Mouse (Mus musculus) limb, embryonic 14.5 days (tissue): ENCODE data around the gene Sgcb. TPM values are rescaled to one million over a fixed set of nuclear protein-coding genes. Genes with fewer than 3 reads are reported as not detected.
A peak's percentile ranks its signal among the peaks of the same experiment; 100 is the strongest.

ENCODE experiments used
- ATAC-seq: fragments of 200-750 bp; cut with Nextera tagmentation; 2 replicates; pipeline ENCODE4 v1.8.0; 2017; ENCODE audit warnings: low read depth, moderate number of reproducible peaks, moderate TSS enrichment; ENCODE audit not compliant: low FRiP score
- DNase-seq: peaks from one replicate; pipeline ENCODE4 v3.0.0-alpha.2; 2015; ENCODE audit warnings: low spot score
- H3K27ac ChIP-seq: fragments of 300-500 bp; sonication (generic); replicated peaks from 2 replicates; pipeline ENCODE4 v1.5.1; 2014; ENCODE audit warnings: low read depth, mild to moderate bottlenecking, low read length, moderate library complexity, mixed read lengths
- H3K27me3 ChIP-seq: fragments of 300-500 bp; sonication (generic); 2 replicates; pipeline ENCODE4 v1.6.1; 2014; ENCODE audit warnings: low read length, mixed read lengths; ENCODE audit not compliant: control insufficient read depth, insufficient read depth
- H3K36me3 ChIP-seq: fragments of 300-500 bp; sonication (generic); 2 replicates; pipeline ENCODE4 v1.6.1; 2014; ENCODE audit warnings: mild to moderate bottlenecking, low read length, moderate library complexity, mixed read lengths; ENCODE audit not compliant: control insufficient read depth, insufficient read depth
- H3K4me1 ChIP-seq: fragments of 300-500 bp; sonication (generic); 2 replicates; pipeline ENCODE4 v1.6.1; 2014; ENCODE audit warnings: antibody characterized with exemption, low read length, mixed read lengths; ENCODE audit not compliant: control insufficient read depth, insufficient read depth
- H3K4me2 ChIP-seq: fragments of 300-500 bp; sonication (generic); replicated peaks from 2 replicates; pipeline ENCODE4 v1.6.1; 2014; ENCODE audit warnings: low read depth, mild to moderate bottlenecking, low read length, moderate library complexity; ENCODE audit not compliant: severe bottlenecking
- H3K4me3 ChIP-seq: fragments of 300-500 bp; sonication (generic); replicated peaks from 2 replicates; pipeline ENCODE4 v1.5.1; 2014; ENCODE audit warnings: low read length
- H3K9ac ChIP-seq: fragments of 300-500 bp; sonication (generic); 2 replicates; pipeline ENCODE4 v1.6.1; 2014; ENCODE audit warnings: mild to moderate bottlenecking, low read depth, low read length, moderate library complexity; ENCODE audit not compliant: severe bottlenecking
- H3K9me3 ChIP-seq: fragments of 300-500 bp; sonication (generic); 2 replicates; pipeline ENCODE4 v1.6.1; 2016; ENCODE audit warnings: low read length; ENCODE audit not compliant: control insufficient read depth
- POLR2A ChIP-seq: fragments of 200-500 bp; IDR thresholded peaks from 2 replicates; pipeline ENCODE4 v1.8.0; 2012; ENCODE audit warnings: inconsistent platforms, mild to moderate bottlenecking, moderate library complexity, borderline replicate concordance; ENCODE audit not compliant: insufficient read depth, insufficient read length; ENCODE audit errors: extremely low read depth
- WGBS: fragments of 180-500 bp; shearing (Covaris S2); extraction: QIAGEN DNeasy Blood & Tissue Kit; methylation state at CpG from one replicate; pipeline ENCODE4 v1.1.7; 2014; 5-methylcytosine and 5-hydroxymethylcytosine counted together
- polyA plus RNA-seq, 2 experiments: library from polyadenylated mRNA; depleted of rRNA in 1 of 2; stranded (reverse) in 1 of 2; unstranded in 1 of 2; fragments of >200 nt; fragmentation: Nextera tagmentation in 1 of 2; extraction: Ambion mirVana in 1 of 2; gene quantifications; 2 replicates each; pipeline versions ENCODE4 v1.2.1 to v1.2.3; 2012 to 2014

Gene Sgcb
- polyA plus RNA-seq, 2 experiments = 38.6 to 49.7 TPM

GRCm38 (mm10) chr5:73688576-73688975, 41.0 kb upstream of the Sgcb start:
- ATAC-seq (no peak), DNase-seq (no peak)
- Histone ChIP-seq H3K9me3 (no peaks in the 10 kb centered on the region), H3K36me3 (no peaks in the 10 kb centered on the region), H3K9ac (no peak overlapping the region), H3K27me3 (no peaks in the 10 kb centered on the region), H3K27ac (peak overlapping the region; percentile 61; the same call in 1 of the 2 replicates), H3K4me1 (peaks cover 21% of the 10 kb centered on the region), H3K4me2 (no peak overlapping the region), H3K4me3 (no peak overlapping the region)
- no peak for TF ChIP-seq POLR2A
- WGBS = 88% methylated on average over 1 of the region's 1 CpGs

- Histone ChIP-seq H3K4me2 (no peak overlapping the region), H3K9me3 (no peaks in the 10 kb centered on the region), H3K4me1 (peaks cover 14% of the 10 kb centered on the region), H3K36me3 (no peaks in the 10 kb centered on the region), H3K4me3 (no peak overlapping the region), H3K9ac (no peak overlapping the region), H3K27me3 (no peaks in the 10 kb centered on the region), H3K27ac (no peak overlapping the region)
- TF ChIP-seq POLR2A = no peak
- WGBS = 17% methylated on average over 4 of the region's 4 CpGs
- ATAC-seq (no peak; the same call in 1 of the 2 replicates), DNase-seq (peak; percentile 85)
These were observed 38.6 kb upstream of the Sgcb start for GRCm38 (mm10) chr5:73686149-73686548.

- Histone ChIP-seq H3K4me2 (no peak overlapping the region), H3K4me1 (peaks cover 5% of the 10 kb centered on the region), H3K9ac (no peak overlapping the region), H3K27ac (no peak overlapping the region), H3K4me3 (no peak overlapping the region), H3K36me3 (no peaks in the 10 kb centered on the region), H3K27me3 (no peaks in the 10 kb centered on the region), H3K9me3 (no peaks in the 10 kb centered on the region)
- DNase-seq (no peak), ATAC-seq (no peak)
- no peak for TF ChIP-seq POLR2A
- 42% methylated on average over 9 of the region's 9 CpGs for WGBS
These were observed 36.3 kb upstream of the Sgcb start for GRCm38 (mm10) chr5:73683706-73684409.

- WGBS = 83% methylated on average over 6 of the region's 6 CpGs
- H3K9ac ChIP-seq = no peak overlapping the region
- H3K4me3 ChIP-seq = no peak overlapping the region
- H3K36me3 ChIP-seq = no peaks in the 10 kb centered on the region
- no peaks in the 10 kb centered on the region for H3K27me3 ChIP-seq
- no peaks in the 10 kb centered on the region for H3K9me3 ChIP-seq
- DNase-seq (no peak), ATAC-seq (no peak)
- no peak overlapping the region for H3K27ac ChIP-seq
- no peak overlapping the region for H3K4me2 ChIP-seq
- no peak for TF ChIP-seq POLR2A
- H3K4me1 ChIP-seq = peaks cover 4% of the 10 kb centered on the region; the same call in 1 of the 2 replicates
These were observed 35.6 kb upstream of the Sgcb start for GRCm38 (mm10) chr5:73683221-73683620.

GRCm38 (mm10) chr5:73676626-73677025, 29.0 kb upstream of the Sgcb start:
- peaks cover 4% of the 10 kb centered on the region; the same call in 1 of the 2 replicates for H3K4me1 ChIP-seq
- no peak for TF ChIP-seq POLR2A
- no peaks in the 10 kb centered on the region for H3K9me3 ChIP-seq
- H3K27ac ChIP-seq = 0 out of 2 replicates have a peak overlapping the region, but pooled peaks have one; percentile 11
- ATAC-seq (no peak), DNase-seq (peak; percentile 18)
- H3K4me2 ChIP-seq = peak overlapping the region; percentile 28; the same call in 1 of the 2 replicates
- no peaks in the 10 kb centered on the region for H3K27me3 ChIP-seq
- 0 out of 2 replicates have a peak overlapping the region, but pooled peaks have one; percentile 17 for H3K4me3 ChIP-seq
- H3K9ac ChIP-seq = no peak overlapping the region
- WGBS = 55% methylated on average over 13 of the region's 13 CpGs
- no peaks in the 10 kb centered on the region for H3K36me3 ChIP-seq
